Mouse (Mus musculus): ENCODE data around the gene Mup1. TPM values are rescaled to one million over a fixed set of nuclear protein-coding genes. Genes with fewer than 3 reads are reported as not detected.
"Not testable (repeated sequence)": the region's sequence is repeated elsewhere in the genome, so short reads cannot be mapped to it uniquely, and the experiment has no call there.

Mup1 gene
- not detected for polyA plus RNA-seq (2012; fragmentation: generic; extraction: Trizol)

DNA sequence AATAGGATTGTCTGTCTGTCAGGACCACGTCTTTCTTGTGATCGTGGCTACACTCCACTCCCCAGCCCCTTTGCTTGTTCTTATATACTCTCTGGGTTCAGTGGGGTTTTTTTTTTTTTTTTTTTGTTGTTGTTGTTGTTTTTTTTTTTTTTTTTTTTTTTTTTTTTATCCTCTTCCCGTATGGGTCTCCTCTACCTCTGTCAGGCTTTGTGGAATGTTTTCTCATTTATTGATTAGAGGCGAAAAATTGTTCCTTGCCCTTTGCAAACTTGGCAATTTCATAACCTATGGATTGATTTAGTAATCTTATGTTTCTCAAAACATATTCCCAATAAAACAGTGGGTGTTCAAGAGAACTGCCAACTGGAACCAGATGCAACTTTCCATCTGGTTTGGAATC, at the start of gene Mup1:
Gene Mup1, minus strand, starts transcription at position 101 of the 400 bp plus-strand sequence.
- not testable (repeated sequence) for H3K4me2 ChIP-seq (ENCODE audit: low read depth); H3K4me3 ChIP-seq; H3K79me2 ChIP-seq (ENCODE audit: control insufficient read depth, insufficient read depth); H3K36me3 ChIP-seq (ENCODE audit: control insufficient read depth, insufficient read depth); H3ac ChIP-seq (ENCODE audit: control insufficient read depth, insufficient read length); H3K27me3 ChIP-seq (ENCODE audit: control insufficient read depth, insufficient read depth, insufficient read length)

Other genes starting within 250 kb of the Mup1 start
- not detected for gene Mup9, start 80.0 kb downstream of the Mup1 start, polyA plus RNA-seq (2012; fragmentation: generic; extraction: Trizol)
- not detected for gene Mup10, start 80.2 kb upstream of the Mup1 start, polyA plus RNA-seq (2012; fragmentation: generic; extraction: Trizol)
- not detected for gene Mup11, start 160.5 kb upstream of the Mup1 start, polyA plus RNA-seq (2012; fragmentation: generic; extraction: Trizol)
- gene Mup12, start 239.4 kb upstream of the Mup1 start, polyA plus RNA-seq (2012; fragmentation: generic; extraction: Trizol) = not detected

Measured in myocyte (in vitro differentiated cells).